Mouse (Mus musculus) mature B cell (primary cell): ENCODE measurements around the gene Peli1.

Experiments used
- in situ Hi-C: fragments of 300-500 bp; cut with MboI; formaldehyde crosslinking; loops from 2 replicates; pipeline ENCODE4 v1.14.3; 2019

Peli1 gene

DNA sequence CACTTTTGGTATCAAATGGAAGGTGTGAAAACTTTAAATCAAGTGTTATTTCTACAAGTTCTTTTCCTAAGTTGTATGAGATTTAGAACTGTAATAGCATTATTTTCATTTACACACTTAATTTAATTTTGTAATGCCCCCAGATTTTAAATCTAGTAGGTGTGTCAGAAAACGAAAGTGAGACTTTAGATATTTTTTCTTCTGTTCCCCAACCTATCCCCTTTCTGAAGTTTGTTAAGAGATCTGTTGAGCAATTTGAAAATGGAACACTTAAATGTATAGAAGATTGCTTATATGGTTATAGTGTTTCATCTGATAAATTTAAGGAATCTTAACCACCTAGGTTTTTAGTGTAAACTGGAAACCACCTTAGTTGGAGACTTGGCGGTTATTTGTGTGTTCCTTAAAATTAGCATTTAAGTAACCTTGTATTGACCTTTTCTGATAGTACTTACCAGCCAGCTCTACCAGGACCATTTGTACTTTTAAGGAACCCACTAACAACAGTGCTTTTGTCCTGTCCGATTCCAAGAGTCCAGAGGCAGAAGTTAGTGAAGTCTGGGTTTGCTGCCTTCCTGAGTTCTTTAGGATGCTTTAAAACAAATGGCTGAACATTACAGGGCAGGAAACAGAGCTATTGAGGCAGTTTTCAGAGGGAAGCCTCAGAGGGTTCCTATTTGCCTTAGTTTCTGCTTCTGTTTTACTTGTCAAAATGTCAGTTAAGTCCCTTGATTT is 2.2 kb downstream of the Peli1 start:
- in situ Hi-C loops, result no loop called here

DNA sequence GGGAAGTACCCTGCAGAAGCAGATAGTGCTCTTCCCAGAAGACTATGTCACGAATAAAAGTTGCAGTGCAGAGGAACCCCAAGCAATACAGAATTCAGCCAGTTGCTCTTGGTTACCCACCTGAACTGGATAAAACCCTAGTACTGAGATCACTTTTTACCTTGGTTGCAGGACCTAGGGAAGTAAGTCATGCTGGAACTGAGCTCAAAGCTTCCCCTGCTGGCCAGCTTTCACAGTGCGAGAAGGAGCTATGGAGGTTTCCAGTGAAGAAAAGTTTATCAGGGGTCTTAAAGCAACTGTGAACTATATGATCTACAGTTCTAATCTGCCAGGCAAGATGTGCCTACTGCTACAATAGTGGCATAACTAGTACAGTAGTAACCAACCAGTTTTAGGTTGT is 5.5 kb downstream of the Peli1 start:
- in situ Hi-C loops, result no loop called here

DNA sequence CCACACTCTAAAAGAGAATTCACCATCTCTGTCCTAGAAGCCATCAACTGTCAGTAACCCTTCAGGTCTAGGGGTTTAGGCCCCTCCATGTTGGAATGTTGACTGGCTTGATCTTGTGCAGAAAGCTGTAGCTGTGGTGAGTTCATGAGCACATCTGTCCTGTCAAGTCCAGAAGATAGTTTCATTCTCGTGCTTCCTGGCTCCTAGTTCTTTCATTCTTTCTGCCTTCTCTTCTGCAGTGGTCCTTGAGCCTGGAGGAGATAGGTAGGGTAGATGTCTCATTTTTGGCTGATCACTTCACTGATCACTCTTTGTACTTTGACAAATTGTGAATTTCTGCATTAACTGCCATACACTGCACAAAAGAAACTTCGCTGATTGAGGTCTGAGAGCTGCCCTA is 7.4 kb downstream of the Peli1 start:
- in situ Hi-C loops, result no loop called here

DNA sequence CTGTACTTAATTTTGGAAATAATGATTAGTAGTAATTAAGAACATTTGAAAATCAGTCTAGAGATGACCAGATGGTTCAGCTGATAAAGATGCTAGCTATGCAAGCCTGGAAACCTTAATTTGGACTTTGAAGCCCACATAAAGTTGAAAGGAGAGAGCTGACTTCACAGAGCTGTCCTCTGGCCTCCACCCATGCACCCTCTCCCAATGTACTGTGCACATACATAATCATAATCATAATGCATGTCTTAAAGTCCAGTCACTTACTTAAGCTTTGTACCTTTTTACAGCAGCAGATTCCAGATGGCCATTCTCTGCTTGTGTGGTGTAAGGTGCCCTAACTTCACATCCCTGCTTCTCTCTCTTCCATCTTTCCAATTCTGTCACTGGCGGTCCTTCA is 9.6 kb downstream of the Peli1 start:
- in situ Hi-C loops, result no loop called here

- in situ Hi-C loops, result no loop called here
Measured at GRCm38 (mm10) chr11:21101286-21101685, 10.2 kb downstream of the Peli1 start.

GRCm38 (mm10) chr11:21102273-21103005 is 11.3 kb downstream of the Peli1 start:
- in situ Hi-C loops, result no loop called here

- in situ Hi-C loops, result no loop called here
Measured at GRCm38 (mm10) chr11:21103186-21103585, 12.1 kb downstream of the Peli1 start.

- in situ Hi-C loops, result no loop called here
Measured at GRCm38 (mm10) chr11:21105393-21105792, 14.3 kb downstream of the Peli1 start.

DNA sequence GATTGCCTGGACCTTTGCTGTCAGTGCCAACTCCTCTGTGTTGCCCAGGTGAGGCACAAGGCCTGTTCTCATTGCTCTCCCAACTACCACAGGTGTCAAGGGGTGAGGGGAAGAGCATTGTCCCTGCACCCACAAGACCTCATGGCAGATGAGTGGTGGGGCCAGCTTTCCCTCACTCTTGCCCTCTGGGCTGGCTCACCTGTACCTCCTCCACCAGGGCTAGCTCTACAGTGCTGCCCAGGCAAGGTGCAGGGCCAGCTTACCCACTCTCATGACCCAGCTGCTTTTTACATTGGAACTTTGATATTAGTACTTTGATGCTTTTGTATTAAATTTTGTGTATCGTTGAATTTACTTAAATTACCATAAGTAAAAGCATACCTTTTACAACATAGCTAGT is 16.0 kb downstream of the Peli1 start:
- in situ Hi-C loops, result no loop called here

DNA sequence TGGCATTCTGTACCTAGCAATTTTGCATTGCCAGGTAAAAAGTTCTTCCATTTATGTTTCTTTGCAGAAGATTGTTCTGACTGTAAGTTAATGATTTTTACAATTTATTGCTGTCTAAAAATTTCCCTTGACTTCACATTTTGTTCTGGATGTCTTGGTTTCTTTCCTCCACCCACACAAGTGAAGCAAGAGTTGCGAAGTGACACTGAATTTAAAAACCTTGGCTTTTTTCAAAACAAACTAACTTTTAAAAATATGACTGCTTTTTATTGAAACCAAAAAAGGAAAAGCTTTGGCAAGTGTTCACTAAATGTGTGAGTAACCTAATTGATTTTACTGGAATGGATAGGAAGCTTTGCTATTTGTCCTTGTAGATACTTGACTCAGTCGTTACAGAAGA is 18.2 kb downstream of the Peli1 start:
- in situ Hi-C loops, result no loop called here

- in situ Hi-C loops, result no loop called here
Measured at GRCm38 (mm10) chr11:21114516-21114915, 23.4 kb downstream of the Peli1 start.

DNA sequence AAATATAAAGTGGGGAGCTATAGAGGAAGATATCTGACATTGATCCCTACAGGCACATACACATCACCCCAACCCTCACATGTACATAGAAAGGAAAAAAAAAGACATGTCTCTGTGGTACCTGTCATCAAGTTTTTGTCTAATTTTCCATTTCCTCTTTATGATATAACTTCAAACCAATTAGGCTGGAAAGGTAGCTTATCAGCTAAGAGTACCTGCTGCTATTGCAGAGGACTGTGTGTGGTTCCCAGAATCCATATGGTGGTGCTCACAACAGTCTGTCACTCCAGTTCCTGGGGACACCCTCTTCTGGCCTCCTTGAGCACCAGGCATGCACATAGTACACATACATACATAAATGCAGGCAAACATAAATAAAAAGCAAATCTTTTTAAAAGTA is 24.7 kb downstream of the Peli1 start:
- in situ Hi-C loops, result no loop called here

DNA sequence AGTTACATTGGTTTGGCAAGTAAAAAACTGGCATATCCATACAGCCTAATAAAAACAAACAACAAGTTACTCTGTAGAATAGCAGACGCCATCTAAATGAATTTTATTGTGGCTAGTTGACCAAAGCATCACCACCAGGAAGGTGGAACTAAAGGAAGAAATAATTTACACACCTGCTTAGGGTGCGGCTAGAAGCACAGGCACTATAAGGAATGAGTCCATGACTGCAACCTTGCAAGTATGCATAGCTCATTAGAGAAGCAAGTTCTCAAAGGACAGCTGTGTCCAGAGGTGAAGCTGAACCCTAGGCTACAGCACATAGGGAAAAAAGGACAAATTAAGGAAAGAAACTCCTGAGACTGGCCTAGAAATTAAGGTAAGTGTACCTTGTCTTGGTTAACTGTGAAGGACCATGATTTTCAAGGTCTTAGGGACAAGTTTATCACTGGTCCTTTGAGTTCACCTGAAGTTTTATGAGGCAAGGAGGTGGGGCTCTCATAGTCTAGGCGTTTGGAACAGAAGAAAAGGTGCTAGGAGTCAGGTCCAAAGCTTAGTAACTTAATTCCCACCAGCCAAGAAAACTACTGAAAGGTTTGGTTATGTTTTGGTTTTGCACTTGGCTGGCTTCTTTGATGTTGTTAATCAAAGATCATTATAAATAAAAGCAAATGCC is 25.7 kb downstream of the Peli1 start:
- in situ Hi-C loops, result no loop called here

- in situ Hi-C loops, result no loop called here
Measured at GRCm38 (mm10) chr11:21121737-21122136, 30.6 kb downstream of the Peli1 start.

GRCm38 (mm10) chr11:21122399-21122798 is 31.3 kb downstream of the Peli1 start:
- in situ Hi-C loops, result no loop called here

DNA sequence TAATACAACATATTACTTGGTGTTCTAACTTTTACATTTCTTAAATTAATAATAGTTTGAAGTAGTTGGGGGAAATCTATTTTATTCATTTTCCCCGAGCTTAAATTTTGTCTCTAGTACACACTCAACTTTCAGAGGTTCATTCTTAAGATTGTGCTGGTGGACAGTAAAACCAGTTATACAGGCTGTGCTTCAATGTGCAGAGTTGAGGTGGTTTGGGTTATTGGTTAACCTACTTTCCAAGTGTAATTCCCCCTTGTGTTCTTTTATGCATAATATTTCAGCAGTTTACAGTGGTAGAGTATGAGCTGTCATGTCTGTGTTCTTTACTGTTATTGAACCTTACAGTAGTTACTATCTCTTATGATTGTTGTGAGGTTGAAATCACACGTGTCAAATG is 40.6 kb downstream of the Peli1 start:
- in situ Hi-C loops, result no loop called here

DNA sequence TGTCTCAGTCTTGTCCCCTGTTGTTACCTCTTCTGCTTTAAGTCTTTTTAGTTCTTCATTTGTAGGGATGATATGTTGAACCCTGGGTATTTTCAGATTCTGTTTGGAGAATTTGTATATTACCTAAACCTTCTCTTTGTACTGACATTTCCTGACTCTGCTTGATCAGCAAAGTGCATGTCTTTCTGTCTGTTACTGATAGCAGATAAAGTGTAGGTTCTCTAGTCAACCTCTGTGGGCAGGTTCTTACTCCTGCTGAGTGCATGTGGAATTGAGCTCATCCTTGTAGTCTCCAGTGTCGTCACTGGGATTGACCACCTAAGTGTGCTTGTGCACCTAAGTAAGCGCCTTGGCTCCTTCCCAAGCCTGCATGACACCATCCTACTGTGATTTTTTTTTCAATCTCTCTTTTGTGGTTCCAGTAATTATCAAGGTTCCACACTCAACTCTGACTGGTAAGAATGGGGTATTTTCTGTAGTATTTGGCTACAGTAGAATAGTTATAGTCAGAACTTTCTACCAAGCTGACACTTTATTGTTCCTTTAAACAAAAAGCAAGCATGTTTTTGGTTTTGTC is 43.9 kb downstream of the Peli1 start:
- in situ Hi-C loops, result no loop called here

GRCm38 (mm10) chr11:21139453-21139852 is 48.4 kb downstream of the Peli1 start:
- in situ Hi-C loops, result no loop called here

DNA sequence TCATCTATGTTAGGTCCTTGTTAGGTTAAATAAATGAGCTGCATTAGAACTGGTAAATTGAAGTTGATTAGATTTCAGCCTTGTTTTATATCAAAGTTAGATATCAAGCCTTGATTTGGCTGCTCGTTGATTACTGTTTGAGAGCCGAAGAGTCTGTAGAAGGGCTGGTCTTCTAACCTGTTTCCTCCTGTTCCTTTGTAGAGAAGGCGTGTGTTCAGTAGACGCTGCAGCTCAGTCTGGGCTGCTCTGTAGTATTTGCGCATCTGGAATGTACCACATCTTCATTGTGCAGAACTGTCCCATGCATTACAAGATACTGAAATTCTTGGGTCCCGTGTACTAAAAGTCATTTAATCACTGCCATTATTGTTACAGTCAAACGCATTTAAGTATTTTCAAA is 50.2 kb downstream of the Peli1 start:
- in situ Hi-C loops, result no loop called here

DNA sequence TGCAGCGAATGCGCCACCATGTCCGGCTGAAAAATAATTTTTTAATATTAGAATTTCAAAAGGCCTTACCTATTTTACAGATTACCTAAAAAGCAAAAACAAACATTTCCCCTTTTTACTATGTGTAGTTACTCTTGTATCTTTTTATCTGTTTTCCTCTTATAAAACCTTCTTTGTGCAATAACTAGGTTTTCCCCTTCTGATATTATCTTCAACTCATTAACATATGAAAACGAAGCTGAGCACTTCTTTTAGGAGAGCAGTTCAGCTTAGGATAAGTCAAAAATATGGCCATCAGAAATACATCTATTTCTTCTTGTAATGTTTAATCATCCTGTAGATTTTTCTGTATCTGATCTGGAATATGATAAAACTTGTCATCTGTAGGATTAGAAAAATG is 50.7 kb downstream of the Peli1 start:
- in situ Hi-C loops, result no loop called here

GRCm38 (mm10) chr11:21149476-21149875 is 58.4 kb downstream of the Peli1 start:
- in situ Hi-C loops, result no loop called here

DNA sequence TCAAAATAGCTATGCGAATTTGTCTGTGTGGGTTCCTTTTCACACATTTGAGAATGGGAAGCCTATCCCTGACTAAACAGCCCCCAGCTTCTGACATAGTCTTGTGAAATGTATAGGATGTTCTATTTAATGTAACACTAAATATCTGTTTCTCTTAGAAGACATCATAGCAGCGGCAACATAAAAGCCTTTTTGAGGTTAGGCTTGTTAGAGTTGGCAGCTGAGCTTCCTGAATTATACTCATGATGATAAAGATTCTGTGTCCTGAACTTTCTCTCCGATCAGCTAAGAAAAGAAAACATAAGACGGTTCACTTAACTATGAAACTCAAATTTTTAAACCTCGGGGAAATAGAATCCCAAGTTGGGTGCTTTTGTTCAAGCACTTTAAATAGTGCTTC is 59.2 kb downstream of the Peli1 start:
- in situ Hi-C loops, result no loop called here

- in situ Hi-C loops, result no loop called here
Measured at GRCm38 (mm10) chr11:21151672-21152071, 60.6 kb downstream of the Peli1 start.
